In genomic region chr14:12340238-12341074, GRCm38 (mm10) we compare ENCODE assay signal across 15 mouse cellular contexts. TPM values are rescaled to one million over a fixed set of nuclear protein-coding genes. Genes with fewer than 3 reads are reported as not detected.
DNase-seq lines count a peak whose midpoint lies in the region; ATAC-seq and TF ChIP-seq lines count a peak whose summit lies in the region.
"Had no signal": no experiment of that assay in that cellular context is flagged by ENCODE, and none has a peak within 500 bp of the region (broad histone marks: within the 10 kb centered on the region; RNA-seq: fewer than 3 reads in every experiment).

No protein-coding gene starts in this region.

- no peak for ATAC-seq in heart, embryonic 14.5 days (ENCODE audit: insufficient number of reproducible peaks, insufficient read depth, low FRiP score, low read depth)
- no peak for ATAC-seq in midbrain, embryonic 12.5 days (ENCODE audit: low FRiP score, low read depth)
- no peak for ATAC-seq in midbrain, postnatal 0 days (ENCODE audit: low FRiP score)
- ATAC-seq in forebrain, embryonic 13.5 days: no peak

- H3K27ac ChIP-seq in heart, embryonic 14.5 days (replicated peaks in 1 of 2; ENCODE audit: control insufficient read depth in 1 of 2, insufficient read depth in 1 of 2, low read depth in 2 of 2, low read length in 2 of 2): no peak overlapping the region
- H3K27ac ChIP-seq in midbrain, embryonic 12.5 days (replicated peaks): no peak overlapping the region
- no peak overlapping the region for H3K27ac ChIP-seq in midbrain, postnatal 0 days (ENCODE audit: low read depth, low read length)
- peak overlapping the region; percentile 97 for H3K27ac ChIP-seq in forebrain, embryonic 13.5 days
- H3K27ac ChIP-seq in olfactory bulb, adult 2 months (ENCODE audit: insufficient read depth, low read depth, low read length): no peak overlapping the region
- H3K27ac ChIP-seq: hindbrain, embryonic 14.5 days had no signal

- H3K9ac ChIP-seq in heart, embryonic 14.5 days (ENCODE audit: low read length): no peak overlapping the region
- H3K9ac ChIP-seq in midbrain, embryonic 12.5 days (replicated peaks): 0 out of 2 replicates have a peak overlapping the region, but pooled peaks have one; percentile 15
- H3K9ac ChIP-seq in midbrain, postnatal 0 days (replicated peaks; ENCODE audit: low read length, poor library complexity, severe bottlenecking): no peak overlapping the region
- peak overlapping the region; percentile 92 for H3K9ac ChIP-seq in forebrain, embryonic 13.5 days
- H3K9ac ChIP-seq: hindbrain, embryonic 14.5 days had no signal

- peak overlapping the region in 1 of 2 experiments; percentile 7; a peak in 1 of 4 replicates for H3K4me3 ChIP-seq in heart, embryonic 14.5 days (ENCODE audit: control insufficient read depth in 1 of 2, insufficient read depth in 1 of 2, low read depth in 1 of 2, low read length in 2 of 2)
- H3K4me3 ChIP-seq in midbrain, embryonic 12.5 days: peak overlapping the region; percentile 21; the same call in 1 of the 2 replicates
- H3K4me3 ChIP-seq in midbrain, postnatal 0 days (ENCODE audit: low read depth, low read length): no peak overlapping the region
- peak overlapping the region; percentile 61 for H3K4me3 ChIP-seq in forebrain, embryonic 13.5 days
- H3K4me3 ChIP-seq in olfactory bulb, adult 2 months (ENCODE audit: insufficient read depth, low read depth, low read length): peak overlapping the region; percentile 9; the same call in 1 of the 2 replicates
- H3K4me3 ChIP-seq: erythroblast, embryonic 14.5 days had no signal

- TF ChIP-seq POLR2A in olfactory bulb, adult 2 months (IDR thresholded peaks at IDR 0.05; ENCODE audit: insufficient read depth, low read depth, low read length): no peak

- H3K36me3 ChIP-seq in heart, embryonic 14.5 days (ENCODE audit: control insufficient read depth, insufficient read depth, low read length): no peaks in the 10 kb centered on the region
- H3K36me3 ChIP-seq in midbrain, embryonic 12.5 days: no peaks in the 10 kb centered on the region
- H3K36me3 ChIP-seq in midbrain, postnatal 0 days (ENCODE audit: insufficient read depth, low read length): no peaks in the 10 kb centered on the region
- H3K36me3 ChIP-seq in forebrain, embryonic 13.5 days (ENCODE audit: poor library complexity, severe bottlenecking): peaks cover 6% of the 10 kb centered on the region; the same call in 1 of the 2 replicates

- H3K4me2 ChIP-seq in heart, embryonic 14.5 days (ENCODE audit: low read length): peak overlapping the region; percentile 46
- peak overlapping the region; percentile 23; the same call in 1 of the 2 replicates for H3K4me2 ChIP-seq in midbrain, embryonic 12.5 days (replicated peaks)
- H3K4me2 ChIP-seq in midbrain, postnatal 0 days (ENCODE audit: low read depth, low read length, poor library complexity, severe bottlenecking): no peak overlapping the region
- H3K4me2 ChIP-seq in forebrain, embryonic 13.5 days: peak overlapping the region; percentile 60
- H3K4me2 ChIP-seq: hindbrain, embryonic 14.5 days had no signal

- under 1% methylated on average over 19 of the region's 19 CpGs for WGBS in heart, embryonic 14.5 days
- 2% methylated on average over 19 of the region's 19 CpGs for WGBS in midbrain, embryonic 12.5 days
- WGBS in midbrain, postnatal 0 days: under 1% methylated on average over 18 of the region's 19 CpGs
- 1% methylated on average over 19 of the region's 19 CpGs for WGBS in forebrain, embryonic 13.5 days
- 13% methylated on average over 19 of the region's 19 CpGs for WGBS in olfactory bulb, adult 2 months

- no peak for TF ChIP-seq CTCF in midbrain, postnatal 0 days (IDR thresholded peaks at IDR 0.05)
- no peak for TF ChIP-seq CTCF in olfactory bulb, adult 2 months (IDR thresholded peaks at IDR 0.05; ENCODE audit: insufficient read depth, low read depth, low read length)

- intact Hi-C loops in heart, postnatal 36 days (cut with DNase I): no loop called here

- H3K27me3 ChIP-seq in heart, embryonic 14.5 days (ENCODE audit: control insufficient read depth, insufficient read depth, low read length): peaks cover 97% of the 10 kb centered on the region
- H3K27me3 ChIP-seq in midbrain, embryonic 12.5 days: peaks cover 97% of the 10 kb centered on the region
- peaks cover 92% of the 10 kb centered on the region for H3K27me3 ChIP-seq in midbrain, postnatal 0 days (ENCODE audit: insufficient read depth, low read length)
- H3K27me3 ChIP-seq in forebrain, embryonic 13.5 days: peaks cover 79% of the 10 kb centered on the region
- H3K27me3 ChIP-seq: CH12.LX had no signal

- no peak for DNase-seq in heart, postnatal 36 days
- DNase-seq in midbrain, postnatal 0 days (ENCODE audit: low spot score): no peak
- no peak for DNase-seq in adrenal gland, adult 2 months
- DNase-seq in testis, postnatal 10 days (ENCODE audit: low spot score): no peak
- DNase-seq: cerebellum, adult 11-12 months; lung, adult 2 months; thymus, postnatal 36 days had no signal

- H3K4me1 ChIP-seq in heart, embryonic 14.5 days (ENCODE audit: control insufficient read depth in 2 of 2, insufficient read depth in 2 of 2, low read length in 2 of 2): peaks cover 2 to 13% of the 10 kb centered on the region in 2 experiments; a peak in 3 of 4 replicates
- H3K4me1 ChIP-seq in midbrain, embryonic 12.5 days: peaks cover 36% of the 10 kb centered on the region
- no peaks in the 10 kb centered on the region for H3K4me1 ChIP-seq in midbrain, postnatal 0 days (ENCODE audit: insufficient read depth, low read length)
- peaks cover 67% of the 10 kb centered on the region for H3K4me1 ChIP-seq in forebrain, embryonic 13.5 days
- H3K4me1 ChIP-seq in olfactory bulb, adult 2 months (ENCODE audit: control insufficient read depth, insufficient read depth, low read length): peaks cover 29% of the 10 kb centered on the region

- H3K9me3 ChIP-seq in heart, embryonic 14.5 days (ENCODE audit: control insufficient read depth, low read length): no peaks in the 10 kb centered on the region
- H3K9me3 ChIP-seq in midbrain, embryonic 12.5 days: no peaks in the 10 kb centered on the region
- no peaks in the 10 kb centered on the region for H3K9me3 ChIP-seq in midbrain, postnatal 0 days (ENCODE audit: low read length)
- H3K9me3 ChIP-seq in forebrain, embryonic 13.5 days (replicated peaks): no peaks in the 10 kb centered on the region

RNA-seq across cellular contexts. Expression of gene Fezf2, which starts 7.5 kb away (rescaled TPM):
- not detected in 2 replicates for polyA plus RNA-seq in heart, embryonic 14.5 days (2014; fragmentation: Nextera tagmentation; extraction: Ambion mirVana)
- not detected for total RNA-seq in heart, postnatal 36 days (2021)
- polyA plus RNA-seq in midbrain, embryonic 12.5 days (2016; fragmentation: Nextera tagmentation; extraction: Ambion mirVana): 2.9 and 7.7 TPM in 2 replicates
- total RNA-seq in midbrain, postnatal 0 days (2014; rRNA removed): 0.19 and 0.93 TPM in 2 replicates
- polyA plus RNA-seq in midbrain, postnatal 0 days (2015; fragmentation: Nextera tagmentation; extraction: Ambion mirVana): 0.70 and 1.7 TPM in 2 replicates
- polyA plus RNA-seq in forebrain, embryonic 13.5 days (2015; fragmentation: Nextera tagmentation; extraction: Ambion mirVana): 56.3 and 65.2 TPM in 2 replicates
- not detected in 2 replicates for polyA plus RNA-seq in olfactory bulb, adult 2 months (2012; ENCODE audit: insufficient read depth, insufficient read length, low replicate concordance, missing spikeins)
- total RNA-seq in adrenal gland, adult 2 months (2021): not detected
- not detected in 2 replicates for polyA plus RNA-seq in adrenal gland, adult 2 months (2012; rRNA removed)
- total RNA-seq: CH12.LX had no signal
- polyA plus RNA-seq: erythroblast, embryonic 14.5 days; hindbrain, embryonic 14.5 days; lung, adult 2 months; spleen, adult 2 months had no signal

RNA-seq across cellular contexts. Expression of gene 3830406C13Rik, which starts 56.5 kb away (rescaled TPM):
- 32.2 and 32.3 TPM in 2 replicates for polyA plus RNA-seq in heart, embryonic 14.5 days (2014; fragmentation: Nextera tagmentation; extraction: Ambion mirVana)
- total RNA-seq in heart, postnatal 36 days (2021): 10 to 100 TPM; 18.8 to 20.5 TPM
- polyA plus RNA-seq in midbrain, embryonic 12.5 days (2016; fragmentation: Nextera tagmentation; extraction: Ambion mirVana): 27.9 and 29.7 TPM in 2 replicates
- total RNA-seq in midbrain, postnatal 0 days (2014; rRNA removed): 20.8 and 26.4 TPM in 2 replicates
- polyA plus RNA-seq in midbrain, postnatal 0 days (2015; fragmentation: Nextera tagmentation; extraction: Ambion mirVana): 36.3 and 37.3 TPM in 2 replicates
- 36.9 and 41.9 TPM in 2 replicates for polyA plus RNA-seq in forebrain, embryonic 13.5 days (2015; fragmentation: Nextera tagmentation; extraction: Ambion mirVana)
- not detected in 2 replicates for polyA plus RNA-seq in olfactory bulb, adult 2 months (2012; ENCODE audit: insufficient read depth, insufficient read length, low replicate concordance, missing spikeins)
- total RNA-seq in adrenal gland, adult 2 months (2021): 10 to 100 TPM; 39.6 to 47.0 TPM
- polyA plus RNA-seq in adrenal gland, adult 2 months (2012; rRNA removed): 2.1 and 2.2 TPM in 2 replicates

RNA-seq across cellular contexts. Expression of gene Gm49355, which starts 56.7 kb away (rescaled TPM):
- 0.19 and 0.36 TPM in 2 replicates for polyA plus RNA-seq in heart, embryonic 14.5 days (2014; fragmentation: Nextera tagmentation; extraction: Ambion mirVana)
- total RNA-seq in heart, postnatal 36 days (2021): not detected
- polyA plus RNA-seq in midbrain, embryonic 12.5 days (2016; fragmentation: Nextera tagmentation; extraction: Ambion mirVana): 0.08 and 0.10 TPM in 2 replicates
- total RNA-seq in midbrain, postnatal 0 days (2014; rRNA removed): not detected in 2 replicates
- polyA plus RNA-seq in midbrain, postnatal 0 days (2015; fragmentation: Nextera tagmentation; extraction: Ambion mirVana): 0.06 and 0.27 TPM in 2 replicates
- 0.18 and 0.22 TPM in 2 replicates for polyA plus RNA-seq in forebrain, embryonic 13.5 days (2015; fragmentation: Nextera tagmentation; extraction: Ambion mirVana)
- not detected in 2 replicates for polyA plus RNA-seq in olfactory bulb, adult 2 months (2012; ENCODE audit: insufficient read depth, insufficient read length, low replicate concordance, missing spikeins)
- total RNA-seq in adrenal gland, adult 2 months (2021): under 1 TPM; 0.17 to 0.29 TPM
- not detected in 2 replicates for polyA plus RNA-seq in adrenal gland, adult 2 months (2012; rRNA removed)
- polyA plus RNA-seq: erythroblast, embryonic 14.5 days had no signal

Comparison
In these comparisons a context has a peak if more than half of its experiments do, and no peak if none do; other contexts are left out.
1. H3K9ac ChIP-seq: peak in midbrain, embryonic 12.5 days (single experiment) and forebrain, embryonic 13.5 days (single experiment); none in heart, embryonic 14.5 days (single experiment) and midbrain, postnatal 0 days (single experiment).